In the genomic region with DNA sequence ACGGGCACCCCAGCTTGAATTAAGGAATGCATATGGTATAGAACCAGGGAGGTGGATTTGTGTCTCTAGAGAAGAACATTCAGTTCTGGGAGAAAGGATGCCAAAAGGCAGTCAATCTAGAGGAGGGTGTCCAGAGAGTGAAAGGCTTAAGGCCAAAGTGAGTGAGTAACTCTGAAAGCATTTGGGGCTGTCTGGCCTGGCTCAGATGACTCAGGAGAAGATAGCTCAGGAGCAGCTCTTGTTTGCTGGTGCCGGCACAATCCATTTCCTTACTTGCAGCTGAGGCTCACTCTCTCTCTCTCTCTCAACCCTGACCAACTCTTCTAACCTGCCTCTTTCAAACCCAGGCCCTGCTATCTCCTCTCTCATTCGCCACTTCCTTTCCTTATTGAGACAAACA, we compare ENCODE assay signal across 9 mouse cellular contexts. TPM values are rescaled to one million over a fixed set of nuclear protein-coding genes. Genes with fewer than 3 reads are reported as not detected.
DNase-seq lines count a peak whose midpoint lies in the region; ATAC-seq and TF ChIP-seq lines count a peak whose summit lies in the region.
"Had no signal": no experiment of that assay in that cellular context is flagged by ENCODE, and none has a peak within 500 bp of the region (broad histone marks: within the 10 kb centered on the region; RNA-seq: fewer than 3 reads in every experiment).

No protein-coding gene starts in this region.

- 68% methylated on average over 3 of the region's 3 CpGs for WGBS in hindbrain, embryonic 10.5 days
- 63% methylated on average over 3 of the region's 3 CpGs for WGBS in hindbrain, embryonic 16.5 days
- WGBS in forebrain, embryonic 13.5 days: 75% methylated on average over 3 of the region's 3 CpGs

- 0 out of 2 replicates have a peak overlapping the region, but pooled peaks have one; percentile 8 for H3K27ac ChIP-seq in hindbrain, embryonic 10.5 days
- no peak overlapping the region for H3K27ac ChIP-seq in hindbrain, embryonic 16.5 days (ENCODE audit: low read depth, low read length)
- H3K27ac ChIP-seq in embryonic fibroblast, embryonic 13.5 days (ENCODE audit: insufficient read depth, low read length): peak overlapping the region; percentile 100
- H3K27ac ChIP-seq in forebrain, embryonic 13.5 days: no peak overlapping the region
- H3K27ac ChIP-seq: liver, embryonic 14.5 days had no signal

- no peak for DNase-seq in hindbrain, embryonic 10.5 days (ENCODE audit: low spot score)
- peak; percentile 39 to 51 for DNase-seq in heart, postnatal 36 days
- peak; percentile 76 for DNase-seq in skeletal muscle tissue, adult 2 months (ENCODE audit: low read depth, low spot score)
- no peak for DNase-seq in left cerebral cortex, postnatal 10 days (ENCODE audit: extremely low spot score in 1 of 2, low spot score in 2 of 2)
- no peak for DNase-seq in cerebellum, postnatal 25 days

- H3K4me3 ChIP-seq in hindbrain, embryonic 10.5 days: no peak overlapping the region
- no peak overlapping the region for H3K4me3 ChIP-seq in hindbrain, embryonic 16.5 days (ENCODE audit: low read length)
- H3K4me3 ChIP-seq in embryonic fibroblast, embryonic 13.5 days (ENCODE audit: insufficient read depth, low read length): no peak overlapping the region
- no peak overlapping the region for H3K4me3 ChIP-seq in forebrain, embryonic 13.5 days

- no peak for ATAC-seq in hindbrain, embryonic 16.5 days
- no peak for ATAC-seq in forebrain, embryonic 13.5 days

- no peak overlapping the region for H3K4me2 ChIP-seq in hindbrain, embryonic 16.5 days (ENCODE audit: low read length)
- H3K4me2 ChIP-seq in forebrain, embryonic 13.5 days: no peak overlapping the region

- no peaks in the 10 kb centered on the region for H3K36me3 ChIP-seq in hindbrain, embryonic 10.5 days
- H3K36me3 ChIP-seq in hindbrain, embryonic 16.5 days (ENCODE audit: control insufficient read depth, insufficient read depth, low read length): no peaks in the 10 kb centered on the region
- no peaks in the 10 kb centered on the region for H3K36me3 ChIP-seq in forebrain, embryonic 13.5 days (ENCODE audit: poor library complexity, severe bottlenecking)

- intact Hi-C loops in heart, postnatal 36 days (cut with DNase I): no loop called here
- intact Hi-C loops in left cerebral cortex, postnatal 10 days (cut with DNase I): no loop called here

- no peaks in the 10 kb centered on the region for H3K27me3 ChIP-seq in hindbrain, embryonic 10.5 days (ENCODE audit: insufficient read depth, poor library complexity, severe bottlenecking)
- no peaks in the 10 kb centered on the region for H3K27me3 ChIP-seq in hindbrain, embryonic 16.5 days (replicated peaks; ENCODE audit: control insufficient read depth, insufficient read depth, low read length)
- H3K27me3 ChIP-seq in forebrain, embryonic 13.5 days: no peaks in the 10 kb centered on the region

- peak; percentile 35; the same call in 1 of the 2 replicates for TF ChIP-seq POLR2A in embryonic fibroblast, embryonic 13.5 days (IDR thresholded peaks at IDR 0.05; ENCODE audit: low read depth, low read length)

- peaks cover 11% of the 10 kb centered on the region for H3K4me1 ChIP-seq in hindbrain, embryonic 10.5 days (replicated peaks)
- H3K4me1 ChIP-seq in hindbrain, embryonic 16.5 days (ENCODE audit: control insufficient read depth, insufficient read depth, low read depth, low read length): no peaks in the 10 kb centered on the region
- peaks cover 28% of the 10 kb centered on the region for H3K4me1 ChIP-seq in embryonic fibroblast, embryonic 13.5 days (ENCODE audit: control insufficient read depth, insufficient read depth, low read length)
- peaks cover 8% of the 10 kb centered on the region; the same call in 1 of the 2 replicates for H3K4me1 ChIP-seq in forebrain, embryonic 13.5 days

- TF ChIP-seq CTCF in embryonic fibroblast, embryonic 13.5 days (IDR thresholded peaks at IDR 0.05; ENCODE audit: borderline replicate concordance, insufficient read depth, low read length): no peak

- no peaks in the 10 kb centered on the region for H3K9me3 ChIP-seq in hindbrain, embryonic 10.5 days
- H3K9me3 ChIP-seq in hindbrain, embryonic 16.5 days (ENCODE audit: control insufficient read depth, low read length): no peaks in the 10 kb centered on the region
- no peaks in the 10 kb centered on the region for H3K9me3 ChIP-seq in forebrain, embryonic 13.5 days (replicated peaks)

- H3K9ac ChIP-seq in hindbrain, embryonic 16.5 days (ENCODE audit: low read depth, low read length): no peak overlapping the region
- H3K9ac ChIP-seq in forebrain, embryonic 13.5 days: no peak overlapping the region
- H3K9ac ChIP-seq: liver, embryonic 14.5 days had no signal

RNA-seq across cellular contexts. Expression of gene Tnrc6a, which starts 13.6 kb away (rescaled TPM):
- 51.5 and 58.1 TPM in 2 replicates for polyA plus RNA-seq in hindbrain, embryonic 10.5 days (2016; fragmentation: Nextera tagmentation; extraction: Ambion mirVana)
- polyA plus RNA-seq in hindbrain, embryonic 16.5 days (2015; fragmentation: Nextera tagmentation; extraction: Ambion mirVana): 37.3 and 38.8 TPM in 2 replicates
- 62.1 and 77.1 TPM in 2 replicates for polyA plus RNA-seq in embryonic fibroblast, embryonic 13.5 days (2011; ENCODE audit: insufficient read length, low read depth, missing spikeins)
- total RNA-seq in heart, postnatal 36 days (2021): 10 to 100 TPM; 32.6 to 36.9 TPM
- 10 to 100 TPM; 57.9 to 59.4 TPM for total RNA-seq in left cerebral cortex, postnatal 10 days (2021)
- polyA plus RNA-seq in forebrain, embryonic 13.5 days (2015; fragmentation: Nextera tagmentation; extraction: Ambion mirVana): 49.9 and 62.0 TPM in 2 replicates

Comparison
In these comparisons a context has a peak if more than half of its experiments do, and no peak if none do; other contexts are left out.
1. H3K27ac ChIP-seq: peak in hindbrain, embryonic 10.5 days (single experiment) and embryonic fibroblast, embryonic 13.5 days (single experiment); none in hindbrain, embryonic 16.5 days (single experiment) and forebrain, embryonic 13.5 days (single experiment).
2. DNase-seq: peak in heart, postnatal 36 days (2 of 2) and skeletal muscle tissue, adult 2 months (single experiment); none in hindbrain, embryonic 10.5 days (single experiment), left cerebral cortex, postnatal 10 days (0 of 2) and cerebellum, postnatal 25 days (0 of 2).